Mouse (Mus musculus) megakaryocyte progenitor cell, adult 5-6 weeks (primary cell): ENCODE measurements around the gene Atf6b. TPM values are rescaled to one million over a fixed set of nuclear protein-coding genes. Genes with fewer than 3 reads are reported as not detected.
A peak's percentile ranks its signal among the peaks of the same experiment; 100 is the strongest.

Source experiments
- ATAC-seq: replicated peaks from 2 replicates; pipeline ENCODE4 v1.8.0; 2016; ENCODE audit warnings: mild to moderate bottlenecking, moderate TSS enrichment, inconsistent platforms; ENCODE audit not compliant: poor library complexity
- total RNA-seq, 2 experiments: library from RNA; stranded (forward) in 1 of 2; stranded (reverse) in 1 of 2; fragments of 157-497, 149-512 nt in 1 of 2; fragments of 200-1000 nt in 1 of 2; gene quantifications; 2 replicates each; pipeline versions ENCODE4 v1.2.3 to v1.2.4; 2015 to 2017

The Atf6b gene
- total RNA-seq (2015) (25.5 and 27.8 TPM in 2 replicates), total RNA-seq (2017) (24.3 and 30.2 TPM in 2 replicates)

DNA sequence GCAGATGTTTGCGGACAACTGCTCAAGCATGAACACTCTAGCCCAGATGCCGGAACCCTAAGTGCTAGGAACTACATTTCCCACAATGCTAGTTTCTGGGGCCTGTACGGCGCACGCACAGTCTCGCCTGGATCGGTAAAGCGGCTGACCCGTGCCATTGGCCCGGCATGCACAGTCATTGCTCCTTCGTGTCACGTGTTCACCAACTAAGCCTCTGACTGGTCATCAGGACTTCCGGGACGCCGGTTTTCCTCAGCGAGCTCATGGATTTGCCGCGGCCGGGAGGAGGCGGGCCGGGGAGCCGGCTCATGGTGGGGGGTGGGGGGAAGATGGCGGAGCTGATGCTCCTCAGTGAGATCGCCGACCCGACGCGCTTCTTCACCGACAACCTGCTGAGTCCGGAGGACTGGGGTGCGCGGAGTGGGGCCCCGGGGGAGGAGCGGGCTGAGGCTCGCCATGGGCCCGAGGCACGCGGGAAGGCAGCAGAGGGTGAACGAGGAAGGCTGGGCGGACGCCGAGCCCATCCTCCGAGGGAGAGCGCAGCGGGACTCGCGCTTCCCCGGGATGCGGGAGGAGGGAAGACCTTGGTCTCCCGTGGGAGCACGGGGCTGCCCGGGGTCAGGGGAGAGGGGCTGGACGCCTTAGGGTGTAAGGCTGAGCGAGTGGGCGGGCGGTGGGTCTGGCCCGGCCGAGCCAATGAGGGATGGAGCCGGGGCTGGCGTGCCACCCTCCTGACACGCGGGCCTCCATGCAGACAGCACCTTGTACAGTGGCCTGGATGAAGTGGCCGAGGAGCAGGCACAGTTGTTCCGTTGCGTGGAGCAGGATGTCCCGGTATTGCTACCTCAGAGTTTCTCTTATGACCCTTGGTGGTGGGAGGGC is at the start of gene Atf6b:
Gene Atf6b, plus strand, starts transcription at position 241 of the 882 bp plus-strand sequence.
- peak; percentile 84 for ATAC-seq

DNA sequence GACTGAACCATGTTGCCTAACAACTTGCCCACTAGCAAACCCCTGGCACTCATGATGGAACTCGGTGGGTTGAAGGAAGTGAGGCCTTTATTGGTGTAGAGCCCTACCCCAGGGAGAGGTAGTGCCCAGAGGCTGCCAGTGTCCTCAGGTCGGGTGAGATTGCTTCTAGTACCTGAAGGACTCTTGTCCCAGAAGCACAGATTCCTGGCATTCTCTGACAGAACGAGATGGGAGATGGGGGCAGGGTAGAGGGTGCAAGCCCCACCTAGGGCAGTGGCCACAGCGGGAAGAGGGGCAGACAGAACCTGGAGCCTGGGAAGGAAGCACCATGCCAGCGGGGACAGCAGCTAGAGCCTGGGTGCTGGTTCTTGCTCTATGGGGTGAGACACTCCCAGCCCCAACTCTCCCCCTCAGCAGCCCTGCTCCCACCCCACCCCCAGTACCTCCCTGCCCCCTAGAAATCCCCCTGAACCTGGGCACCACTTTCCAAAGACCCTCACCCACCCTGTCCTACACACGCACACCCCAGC is 49.3 kb upstream of the Atf6b start, which contains the start of gene Ager:
Gene Ager, plus strand, starts transcription at position 297 of the 530 bp plus-strand sequence.
- ATAC-seq, result peak; percentile 44

DNA sequence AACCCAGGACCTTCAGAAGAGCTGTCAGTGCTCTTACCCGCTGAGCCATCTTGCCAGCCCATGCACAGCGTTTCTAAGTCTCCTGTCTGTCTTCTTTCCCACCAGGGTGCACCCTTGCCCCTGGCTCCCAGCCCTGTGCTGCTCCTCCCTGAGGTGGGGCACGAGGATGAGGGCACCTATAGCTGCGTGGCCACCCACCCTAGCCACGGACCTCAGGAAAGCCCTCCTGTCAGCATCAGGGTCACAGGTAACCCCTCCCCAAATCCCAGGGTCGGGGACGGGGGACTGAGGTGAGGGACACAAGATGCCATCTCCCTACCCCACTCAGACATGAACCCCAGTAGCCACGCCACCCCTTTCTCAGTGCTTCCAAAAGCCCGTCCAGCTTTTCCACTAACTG is 47.1 kb upstream of the Atf6b start:
- ATAC-seq, result no peak

DNA sequence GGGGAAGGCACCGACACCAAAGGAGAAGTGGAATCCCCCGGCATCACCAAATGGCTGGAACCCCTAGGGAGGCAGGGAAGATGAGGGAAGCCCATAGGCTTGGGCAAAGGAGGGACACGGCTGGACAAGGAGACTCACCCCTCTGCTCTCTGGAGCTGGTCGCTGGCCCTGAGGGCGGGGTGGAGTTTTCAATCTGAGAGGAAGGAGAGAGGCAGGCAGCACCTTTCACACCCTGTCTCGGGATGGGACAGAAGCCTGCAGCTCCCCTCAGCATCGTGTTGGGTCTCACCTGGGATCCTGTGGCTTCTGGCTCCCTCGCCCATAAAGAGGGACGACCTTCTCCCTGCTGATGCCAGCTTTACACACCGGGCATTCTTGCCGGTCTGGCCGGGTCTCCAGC is 45.1 kb upstream of the Atf6b start:
- no peak for ATAC-seq

DNA sequence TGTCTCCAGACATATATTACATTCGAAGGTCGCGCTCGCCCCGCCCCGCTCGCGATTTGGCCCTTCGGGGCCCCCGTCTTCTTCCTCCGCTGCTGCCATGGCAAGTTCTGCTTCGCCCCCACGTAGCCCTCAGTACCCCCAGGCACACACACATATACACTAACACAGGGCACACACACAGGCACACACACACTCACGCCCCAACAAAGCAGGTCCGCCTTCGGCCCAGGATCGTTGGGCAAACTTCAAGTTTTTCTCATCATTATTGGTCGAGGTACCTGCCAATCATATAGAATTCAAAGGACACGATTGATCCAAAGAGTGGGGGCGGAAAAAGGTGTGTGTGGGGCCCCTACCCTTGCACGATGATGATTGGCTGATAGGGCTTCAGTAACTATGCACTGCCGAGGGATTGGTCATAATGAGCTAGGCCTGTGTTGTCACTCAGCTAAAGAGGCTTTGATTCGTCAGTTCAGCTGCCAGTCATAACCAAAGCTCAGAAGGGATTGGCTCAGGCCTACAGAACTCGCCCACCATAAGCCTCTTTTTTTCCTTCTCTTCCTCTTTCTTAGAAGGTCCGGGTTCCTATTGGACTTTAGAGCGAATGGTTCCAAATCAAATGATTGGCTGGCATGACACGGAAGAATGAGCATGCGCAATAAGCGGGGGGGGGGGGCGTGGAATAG is 43.4 kb upstream of the Atf6b start, which contains the start of gene Rnf5:
Gene Rnf5, minus strand, starts transcription at position 316 of the 686 bp plus-strand sequence.
- ATAC-seq, result peak; percentile 72

DNA sequence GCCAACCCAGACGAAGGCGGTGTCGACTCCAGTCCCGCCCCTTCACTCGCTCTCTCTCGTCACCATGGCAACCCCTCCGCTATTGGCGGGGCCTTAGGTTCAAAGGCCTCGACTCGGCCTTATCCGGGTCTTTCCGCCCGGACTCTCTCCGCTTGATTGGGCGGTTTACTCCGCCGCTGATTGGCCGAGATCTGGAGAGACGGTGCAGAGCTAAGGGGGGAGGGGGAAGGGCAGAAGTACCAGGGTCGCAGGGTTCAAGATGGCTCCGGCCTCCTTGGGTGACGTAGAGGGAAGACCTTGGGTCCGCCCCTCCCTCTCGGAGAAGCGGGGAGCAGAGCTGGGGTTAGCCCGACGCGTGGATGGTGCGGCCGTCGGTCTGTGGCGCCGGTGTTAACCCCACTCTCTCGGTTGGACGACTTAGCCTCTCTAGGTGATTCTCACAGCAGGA is 42.9 kb upstream of the Atf6b start, which contains the start of gene Agpat1:
Gene Agpat1, plus strand, starts transcription at position 202 of the 448 bp plus-strand sequence.
- ATAC-seq, result peak; percentile 73

DNA sequence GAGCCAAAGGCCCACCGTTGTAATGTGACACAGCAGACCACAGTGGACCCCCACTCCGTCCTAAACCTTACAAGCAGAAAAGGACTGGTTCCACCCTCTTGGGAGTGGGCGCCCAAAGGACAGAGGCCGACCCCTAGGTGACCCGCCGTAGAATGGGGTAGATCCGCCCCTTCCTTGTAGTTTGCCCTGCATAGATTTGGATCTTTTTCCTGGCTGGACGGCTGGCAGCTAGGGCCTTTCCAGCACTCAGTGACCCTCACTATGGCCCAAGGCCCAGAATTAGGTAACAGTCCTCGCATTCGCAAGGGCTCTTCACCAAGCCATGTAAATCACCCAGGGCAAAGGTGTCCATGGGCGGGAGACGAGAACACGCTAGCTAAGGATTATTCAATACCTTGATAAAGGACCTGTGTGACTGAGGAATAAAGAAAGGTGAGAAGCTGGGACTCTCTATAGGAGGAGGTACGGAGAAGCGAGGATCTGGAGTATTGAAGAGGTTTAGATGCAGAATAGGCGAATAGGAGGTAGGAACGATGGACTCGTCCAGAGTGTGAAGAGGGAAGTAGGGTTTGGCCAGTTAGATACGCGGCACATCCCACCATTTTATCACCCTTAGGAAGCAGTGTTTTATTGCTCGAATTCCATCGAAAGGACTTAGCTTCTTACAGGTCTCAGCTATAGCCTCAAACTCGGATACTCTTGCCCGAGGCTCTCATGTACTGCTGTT is 42.3 kb upstream of the Atf6b start:
- ATAC-seq, result no peak

DNA sequence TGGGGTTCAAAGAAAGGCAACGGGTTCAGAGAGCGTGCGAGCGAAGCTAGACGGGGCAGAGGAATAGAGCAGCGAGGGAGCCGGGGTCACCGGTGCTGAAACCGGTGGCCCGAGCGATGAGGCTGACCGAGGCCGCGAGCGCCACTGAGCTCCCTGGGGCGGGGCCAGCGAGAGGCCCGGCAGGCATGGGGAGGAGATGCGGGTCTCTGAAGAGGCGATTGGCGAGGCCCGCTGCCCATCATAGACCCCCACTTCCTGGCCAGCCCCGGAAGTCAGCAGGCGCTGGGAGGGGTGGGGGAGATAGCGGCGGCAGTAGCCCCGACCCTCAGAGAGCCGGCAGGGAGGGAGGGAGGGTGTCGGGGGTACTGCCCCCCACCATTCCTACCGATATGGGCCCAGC is 41.3 kb upstream of the Atf6b start:
- ATAC-seq, result peak; percentile 45

DNA sequence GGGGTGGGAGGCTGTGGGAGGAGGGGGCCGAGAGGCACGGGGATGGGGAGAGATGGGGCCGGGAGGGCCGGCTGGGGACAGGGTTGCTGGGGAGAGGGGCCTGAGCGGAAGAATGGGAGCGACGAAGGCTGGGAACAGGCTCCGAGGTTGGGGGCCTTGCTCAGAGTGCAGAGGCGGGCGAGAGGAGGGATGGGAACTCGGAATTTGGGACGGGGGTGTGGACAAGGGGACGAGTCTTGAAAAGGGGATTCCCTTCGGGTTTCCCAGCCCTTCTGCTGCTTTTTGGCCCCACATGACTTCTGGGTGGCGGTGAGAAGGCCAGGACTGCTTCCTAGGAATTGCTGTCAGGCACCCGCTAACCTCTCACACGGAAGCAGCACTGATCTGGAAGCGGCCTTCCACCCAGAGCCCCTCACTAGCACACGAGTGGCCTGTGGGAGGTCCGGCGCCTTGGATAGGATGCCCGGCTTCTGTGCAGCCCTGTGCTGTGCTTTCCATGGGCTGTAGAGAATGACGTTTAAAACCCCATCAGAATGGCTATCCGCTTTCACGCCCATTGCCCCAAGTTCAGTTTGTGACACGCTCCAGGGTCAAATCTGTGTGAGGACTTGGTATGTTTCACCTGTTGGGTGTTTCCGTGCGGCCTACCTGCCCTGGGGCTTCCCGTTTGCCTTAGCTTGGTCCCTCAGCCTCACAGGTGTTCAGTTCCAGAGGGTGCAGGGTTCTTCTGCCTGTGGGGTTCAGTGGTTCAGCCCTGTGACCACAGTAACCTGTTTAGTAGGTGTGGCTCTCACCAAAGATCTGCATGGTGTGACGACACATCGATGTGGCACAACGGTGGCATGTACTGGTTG is 40.5 kb upstream of the Atf6b start:
- no peak for ATAC-seq

DNA sequence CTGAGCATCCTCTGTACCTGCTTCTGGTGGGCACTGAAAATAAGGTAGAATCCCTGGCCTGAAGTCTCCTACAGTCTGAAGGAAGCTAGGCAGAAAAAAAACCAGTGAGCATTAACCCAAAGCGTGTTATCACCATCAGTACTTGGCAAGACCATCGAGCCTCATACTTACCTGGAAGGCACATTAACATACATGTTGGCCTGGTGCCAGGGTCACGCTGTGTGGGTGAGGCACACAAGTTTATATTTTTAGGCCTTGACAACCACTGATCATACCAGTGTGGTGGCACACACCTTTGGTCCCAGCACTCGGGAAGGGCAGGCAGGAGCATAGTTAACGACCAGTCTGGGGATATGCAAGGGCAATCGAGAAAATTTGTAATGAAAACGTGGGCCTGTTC is 38.9 kb upstream of the Atf6b start:
- ATAC-seq, result no peak

DNA sequence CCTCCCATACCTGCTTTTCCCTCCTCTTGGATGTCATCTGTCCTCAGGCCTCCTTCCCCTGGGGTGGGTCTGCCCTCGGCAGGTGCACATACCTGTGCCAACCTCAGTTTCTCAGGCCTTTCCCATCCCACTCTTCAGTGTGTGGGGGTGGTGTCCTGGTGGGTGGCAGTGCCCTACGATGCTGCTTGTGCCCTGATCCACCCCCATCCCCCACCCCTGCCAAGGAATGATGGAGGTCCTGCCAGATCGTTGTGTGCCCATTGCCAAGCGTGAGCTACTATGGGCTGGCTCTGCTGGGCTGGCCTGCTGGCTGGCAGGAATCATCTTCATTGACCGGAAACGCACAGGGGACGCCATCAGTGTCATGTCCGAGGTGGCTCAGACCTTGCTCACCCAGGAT is 35.9 kb upstream of the Atf6b start:
- no peak for ATAC-seq

DNA sequence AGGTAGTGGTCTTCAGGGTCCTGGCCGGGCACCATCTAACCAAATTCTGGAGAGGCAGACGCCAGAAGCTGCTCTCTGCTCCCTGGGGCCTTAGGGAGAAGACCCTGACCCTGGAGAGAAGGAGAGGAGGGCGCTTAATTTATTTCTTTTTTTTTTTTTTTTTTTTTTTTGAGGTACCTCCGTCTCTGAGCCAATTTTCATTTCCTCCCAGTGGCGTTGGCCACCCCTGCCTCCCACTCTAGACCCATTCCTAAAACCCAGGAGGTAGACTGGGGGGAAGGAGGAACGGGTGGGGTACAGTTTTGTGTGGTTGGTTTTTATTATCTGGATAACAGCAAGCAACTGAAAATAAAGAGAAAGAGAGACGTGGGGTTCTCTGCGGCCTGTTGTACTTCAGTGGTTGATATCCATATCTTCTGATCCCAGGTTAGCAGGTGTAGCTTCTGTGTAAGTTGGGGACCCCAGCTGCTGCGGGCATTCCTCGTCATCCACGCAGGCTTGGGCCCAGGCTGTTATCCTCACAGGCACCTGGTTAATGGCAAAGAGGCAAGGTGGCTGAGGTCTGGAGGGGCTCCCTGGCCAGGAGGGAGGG is 33.8 kb upstream of the Atf6b start:
- peak; percentile 95 for ATAC-seq

DNA sequence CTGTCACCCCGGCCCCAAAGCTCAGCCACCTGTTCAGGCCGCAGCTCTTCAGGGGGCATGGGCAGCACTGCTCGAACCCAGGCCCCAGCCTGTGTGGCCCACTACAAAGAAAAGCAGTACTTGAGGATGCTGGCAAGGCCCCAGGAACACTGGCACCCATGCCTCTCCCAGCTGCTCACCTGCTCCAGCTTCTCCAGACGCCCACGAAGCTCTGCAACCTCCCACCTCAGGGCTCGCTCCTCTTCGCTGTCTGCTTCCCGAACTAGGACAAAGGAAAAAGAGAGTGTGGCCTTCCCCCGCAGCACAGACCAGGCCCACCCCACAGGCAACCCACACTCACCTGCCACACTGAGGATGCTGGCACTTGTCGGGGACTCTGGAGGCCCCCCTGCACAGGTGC is 33.1 kb upstream of the Atf6b start:
- no peak for ATAC-seq

DNA sequence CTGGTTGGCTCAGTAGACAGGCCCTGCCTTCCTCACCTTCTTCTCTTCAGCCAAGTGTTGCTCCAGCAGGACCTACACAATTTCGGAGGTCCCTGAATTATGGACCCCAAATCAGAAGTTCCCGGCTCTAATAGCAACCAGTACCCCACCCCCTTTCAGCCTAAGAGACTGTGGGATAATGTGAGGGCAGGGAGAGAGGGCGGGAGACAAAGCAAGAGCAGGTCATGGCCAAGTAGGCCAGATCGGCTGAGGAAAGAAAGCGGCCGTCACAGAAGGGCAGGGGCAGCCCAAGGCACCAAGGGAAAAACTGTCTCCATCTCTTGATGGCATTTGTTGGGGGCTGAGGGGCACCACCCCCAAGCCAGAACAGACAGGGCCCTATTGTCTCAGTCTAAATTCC is 31.1 kb upstream of the Atf6b start, which contains the start of gene Egfl8:
Gene Egfl8, minus strand, starts transcription at position 101 of the 400 bp plus-strand sequence.
- no peak for ATAC-seq

DNA sequence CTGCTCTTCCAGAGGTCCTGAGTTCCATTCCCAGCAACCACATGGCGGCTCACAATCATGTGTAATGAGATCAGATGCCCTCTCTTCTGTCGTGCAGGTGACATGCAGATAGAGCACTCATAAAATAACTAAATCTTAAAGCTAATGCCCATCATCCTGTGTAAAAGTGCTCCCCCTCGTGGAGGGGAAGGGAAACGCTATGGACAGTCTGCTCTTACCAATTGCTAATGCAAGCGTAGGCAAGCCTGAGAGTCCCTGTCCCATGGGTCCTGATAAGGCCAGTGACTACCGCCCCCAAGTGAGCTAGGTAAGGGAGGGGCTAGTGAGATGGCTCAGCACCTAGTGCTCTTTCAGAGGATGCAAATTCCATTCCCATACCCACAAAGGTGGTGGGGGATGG is 27.9 kb upstream of the Atf6b start:
- ATAC-seq, result peak; percentile 97

DNA sequence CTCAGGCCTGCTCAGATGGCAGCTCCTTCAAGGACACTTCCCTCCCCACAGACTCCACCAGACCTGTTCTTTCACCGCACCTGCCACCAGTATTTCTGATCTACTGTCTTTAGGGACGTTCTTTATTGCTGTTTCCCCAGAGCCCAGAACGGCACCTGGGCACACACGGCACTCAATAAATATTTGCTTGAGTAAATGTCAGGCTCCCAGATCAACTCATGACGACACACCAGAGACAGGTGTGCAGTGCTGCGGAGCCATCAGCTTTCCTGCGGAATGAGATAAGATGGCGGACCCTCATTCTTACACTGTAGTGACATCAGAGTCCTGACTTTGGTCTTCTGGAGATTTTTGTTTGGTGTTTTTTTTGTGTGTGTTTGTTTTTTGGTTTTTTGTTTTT is 25.9 kb upstream of the Atf6b start:
- ATAC-seq, result no peak

DNA sequence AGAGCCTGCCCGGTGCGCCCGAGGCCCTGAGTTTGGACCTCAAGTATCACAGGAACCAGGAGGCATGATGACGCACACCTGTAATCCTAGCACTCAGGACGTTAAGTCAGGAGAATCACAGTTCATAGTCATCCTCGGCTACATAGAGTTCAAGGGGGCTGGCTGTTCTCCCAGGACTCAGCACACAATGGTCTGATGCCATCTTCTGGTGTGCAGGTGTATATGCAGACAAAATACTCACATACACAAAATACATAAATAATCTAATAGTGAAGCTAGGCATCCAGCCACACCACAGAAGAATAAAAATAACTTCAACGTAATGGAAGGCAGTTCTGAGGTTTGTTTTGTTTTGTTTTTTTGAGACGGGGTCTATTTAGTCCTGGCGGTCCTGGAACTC is 23.8 kb upstream of the Atf6b start:
- no peak for ATAC-seq

DNA sequence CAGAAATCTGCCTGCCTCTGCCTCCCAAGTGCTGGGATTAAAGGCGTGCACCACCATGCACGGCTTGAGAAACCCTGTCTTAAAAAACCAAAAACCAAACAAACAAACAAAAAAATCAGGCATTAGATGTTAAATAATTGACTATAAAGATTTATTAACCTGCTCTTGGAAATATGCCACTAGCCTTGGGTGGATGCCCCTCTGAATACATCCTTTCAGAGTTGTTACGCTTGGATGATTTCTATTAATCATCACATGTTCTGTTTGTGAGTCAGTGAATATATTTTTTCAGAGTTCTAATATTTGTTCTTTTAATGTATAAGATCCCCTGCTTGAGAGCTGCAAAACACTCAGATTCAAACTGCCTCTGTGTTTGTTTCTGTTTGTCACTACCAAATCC is 22.0 kb upstream of the Atf6b start:
- ATAC-seq, result no peak

DNA sequence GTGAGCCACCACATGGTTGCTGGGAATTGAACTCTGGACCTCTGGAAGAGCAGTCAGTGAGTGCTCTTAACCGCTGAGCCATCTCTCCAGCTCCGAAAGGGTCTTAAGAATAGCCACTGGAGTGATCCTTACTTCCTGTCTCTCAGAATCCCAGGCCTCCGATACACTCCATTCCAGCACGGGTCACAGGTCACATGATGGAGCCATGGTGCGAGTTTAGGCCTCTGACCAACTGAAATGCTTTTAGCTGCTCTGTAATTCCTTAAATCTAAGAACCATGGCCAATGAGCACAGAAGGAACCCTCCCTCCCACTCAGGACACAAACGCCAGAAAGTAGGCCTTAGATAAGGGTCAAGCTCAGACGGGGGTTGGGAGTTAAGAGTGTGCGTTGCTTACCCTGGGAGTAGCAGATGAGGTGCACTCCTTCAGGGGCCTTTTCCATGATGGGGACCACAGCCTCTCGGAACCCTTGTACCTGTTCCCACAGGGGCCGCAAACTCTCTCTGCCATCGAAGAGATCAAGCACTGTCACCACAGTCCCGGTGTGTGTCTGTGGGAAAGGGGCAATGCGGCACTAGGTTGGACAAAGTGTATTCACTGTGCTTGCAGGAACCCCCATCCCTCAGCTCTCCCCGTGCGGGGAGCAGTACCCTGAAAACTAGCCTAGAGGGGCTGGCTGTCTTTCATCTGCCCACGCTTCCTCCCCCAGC is 20.7 kb upstream of the Atf6b start:
- ATAC-seq, result no peak
